Mouse (Mus musculus): ENCODE measurements around the gene Rreb1. TPM values are rescaled to one million over a fixed set of nuclear protein-coding genes. Genes with fewer than 3 reads are reported as not detected.
"Not testable (repeated sequence)": the region's sequence is repeated elsewhere in the genome, so short reads cannot be mapped to it uniquely, and the experiment has no call there.

Gene Rreb1
- polyA plus RNA-seq, 1 experiment from 2014 or later = 6.1 TPM

- Histone ChIP-seq H3K9ac (no peak overlapping the region), H3K9me3 (replicated peaks) (no peaks in the 10 kb centered on the region), H3K27ac (no peak overlapping the region), H3K36me3 (no peaks in the 10 kb centered on the region), H3K4me3 (no peak overlapping the region), H3K4me1 (peaks cover 14% of the 10 kb centered on the region), H3K27me3 (peaks cover 18% of the 10 kb centered on the region; the same call in 1 of the 2 replicates), H3K4me2 (replicated peaks) (no peak overlapping the region)
- WGBS = 76% methylated on average over 8 of the region's 8 CpGs
- no peak for ATAC-seq (ENCODE audit: low FRiP score)
Observed at GRCm38 (mm10) chr13:37833500-37833899, 55.3 kb downstream of the Rreb1 start.

GRCm38 (mm10) chr13:37835296-37835695 is 57.1 kb downstream of the Rreb1 start:
- Histone ChIP-seq H3K27me3 (peaks cover 14% of the 10 kb centered on the region; the same call in 1 of the 2 replicates), H3K36me3 (no peaks in the 10 kb centered on the region), H3K9me3 (replicated peaks) (no peaks in the 10 kb centered on the region), H3K27ac (no peak overlapping the region), H3K4me1 (peaks cover 9% of the 10 kb centered on the region), H3K9ac (no peak overlapping the region), H3K4me2 (replicated peaks) (no peak overlapping the region), H3K4me3 (no peak overlapping the region)
- WGBS = 81% methylated on average over 1 of the region's 1 CpGs
- no peak for ATAC-seq (ENCODE audit: low FRiP score)

GRCm38 (mm10) chr13:37835811-37836210 is 57.6 kb downstream of the Rreb1 start:
- WGBS = 95% methylated on average over 9 of the region's 9 CpGs

GRCm38 (mm10) chr13:37837372-37837771 is 59.2 kb downstream of the Rreb1 start:
- Histone ChIP-seq H3K9ac (no peak overlapping the region), H3K36me3 (no peaks in the 10 kb centered on the region), H3K4me1 (no peaks in the 10 kb centered on the region), H3K27ac (no peak overlapping the region), H3K4me3 (no peak overlapping the region), H3K4me2 (replicated peaks) (no peak overlapping the region), H3K9me3 (replicated peaks) (no peaks in the 10 kb centered on the region), H3K27me3 (peaks cover 4% of the 10 kb centered on the region; the same call in 1 of the 2 replicates)
- 69% methylated on average over 3 of the region's 3 CpGs for WGBS
- no peak for ATAC-seq (ENCODE audit: low FRiP score)

More at GRCm38 (mm10) chr13:37835811-37836210, 57.6 kb downstream of the Rreb1 start:
- H3K36me3 ChIP-seq; H3K4me1 ChIP-seq; H3K27ac ChIP-seq; H3K9me3 ChIP-seq (replicated peaks); H3K4me3 ChIP-seq; ATAC-seq (ENCODE audit: low FRiP score); H3K9ac ChIP-seq; H3K4me2 ChIP-seq (replicated peaks): not testable (repeated sequence)
- peaks cover 13% of the 10 kb centered on the region; the same call in 1 of the 2 replicates for H3K27me3 ChIP-seq

GRCm38 (mm10) chr13:37838260-37839183 is 60.3 kb downstream of the Rreb1 start:
- 92% methylated on average over 18 of the region's 18 CpGs for WGBS
- no peak overlapping the region for H3K4me3 ChIP-seq
- H3K27me3 ChIP-seq = no peaks in the 10 kb centered on the region
- H3K9ac ChIP-seq = no peak overlapping the region
- ATAC-seq (ENCODE audit: low FRiP score) = no peak
- no peaks in the 10 kb centered on the region for H3K4me1 ChIP-seq
- no peak overlapping the region for H3K27ac ChIP-seq
- H3K36me3 ChIP-seq = no peaks in the 10 kb centered on the region
- no peak overlapping the region for H3K4me2 ChIP-seq (replicated peaks)
- H3K9me3 ChIP-seq (replicated peaks) = no peaks in the 10 kb centered on the region

GRCm38 (mm10) chr13:37843241-37843640 is 65.0 kb downstream of the Rreb1 start:
- Histone ChIP-seq H3K27ac (no peak overlapping the region), H3K36me3 (no peaks in the 10 kb centered on the region), H3K9ac (no peak overlapping the region), H3K4me3 (no peak overlapping the region), H3K4me1 (no peaks in the 10 kb centered on the region), H3K27me3 (no peaks in the 10 kb centered on the region), H3K4me2 (replicated peaks) (no peak overlapping the region), H3K9me3 (replicated peaks) (no peaks in the 10 kb centered on the region)
- ATAC-seq (ENCODE audit: low FRiP score) = no peak
- WGBS = 79% methylated on average over 7 of the region's 7 CpGs

GRCm38 (mm10) chr13:37843844-37844243 is 65.6 kb downstream of the Rreb1 start:
- Histone ChIP-seq H3K4me3 (no peak overlapping the region), H3K9me3 (replicated peaks) (no peaks in the 10 kb centered on the region), H3K36me3 (no peaks in the 10 kb centered on the region), H3K4me2 (replicated peaks) (no peak overlapping the region), H3K27me3 (no peaks in the 10 kb centered on the region), H3K9ac (no peak overlapping the region), H3K4me1 (no peaks in the 10 kb centered on the region), H3K27ac (no peak overlapping the region)
- WGBS = 84% methylated on average over 10 of the region's 10 CpGs
- ATAC-seq (ENCODE audit: low FRiP score) = no peak

GRCm38 (mm10) chr13:37845156-37845555 is 67.0 kb downstream of the Rreb1 start:
- H3K9ac ChIP-seq = no peak overlapping the region
- H3K27me3 ChIP-seq = no peaks in the 10 kb centered on the region
- H3K4me2 ChIP-seq (replicated peaks) = no peak overlapping the region
- no peak overlapping the region for H3K27ac ChIP-seq
- WGBS = 71% methylated on average over 3 of the region's 3 CpGs
- no peaks in the 10 kb centered on the region for H3K36me3 ChIP-seq
- no peaks in the 10 kb centered on the region for H3K4me1 ChIP-seq
- H3K9me3 ChIP-seq (replicated peaks) = no peaks in the 10 kb centered on the region
- no peak for ATAC-seq (ENCODE audit: low FRiP score)
- H3K4me3 ChIP-seq = no peak overlapping the region

- Histone ChIP-seq H3K9me3 (replicated peaks) (no peaks in the 10 kb centered on the region), H3K36me3 (no peaks in the 10 kb centered on the region), H3K4me1 (no peaks in the 10 kb centered on the region), H3K27ac (no peak overlapping the region), H3K9ac (no peak overlapping the region), H3K27me3 (no peaks in the 10 kb centered on the region), H3K4me3 (no peak overlapping the region), H3K4me2 (replicated peaks) (no peak overlapping the region)
- ATAC-seq (ENCODE audit: low FRiP score) = no peak
- WGBS = 85% methylated on average over 7 of the region's 7 CpGs
Observed at GRCm38 (mm10) chr13:37845641-37846040, 67.4 kb downstream of the Rreb1 start.

GRCm38 (mm10) chr13:37846507-37846906 is 68.3 kb downstream of the Rreb1 start:
- Histone ChIP-seq H3K9me3 (replicated peaks) (no peaks in the 10 kb centered on the region), H3K36me3 (no peaks in the 10 kb centered on the region), H3K4me2 (replicated peaks) (no peak overlapping the region), H3K27ac (no peak overlapping the region), H3K4me1 (no peaks in the 10 kb centered on the region), H3K27me3 (no peaks in the 10 kb centered on the region), H3K9ac (no peak overlapping the region), H3K4me3 (no peak overlapping the region)
- no peak for ATAC-seq (ENCODE audit: low FRiP score)
- whole genome bisulfite sequencing = 80% methylated on average over 11 of the region's 11 CpGs

GRCm38 (mm10) chr13:37846962-37847570 is 68.9 kb downstream of the Rreb1 start:
- no peak for ATAC-seq (ENCODE audit: low FRiP score)

GRCm38 (mm10) chr13:37847601-37848358 is 69.6 kb downstream of the Rreb1 start:
- no peak overlapping the region for H3K4me3 ChIP-seq
- H3K9me3 ChIP-seq (replicated peaks) = no peaks in the 10 kb centered on the region
- H3K4me1 ChIP-seq = no peaks in the 10 kb centered on the region
- no peak overlapping the region for H3K4me2 ChIP-seq (replicated peaks)
- no peak for ATAC-seq (ENCODE audit: low FRiP score)
- H3K36me3 ChIP-seq = no peaks in the 10 kb centered on the region
- 74% methylated on average over 17 of the region's 17 CpGs for WGBS
- H3K27ac ChIP-seq = no peak overlapping the region
- H3K27me3 ChIP-seq = no peaks in the 10 kb centered on the region
- no peak overlapping the region for H3K9ac ChIP-seq

More at GRCm38 (mm10) chr13:37846962-37847570, 68.9 kb downstream of the Rreb1 start:
- Histone ChIP-seq H3K9ac (no peak overlapping the region), H3K4me2 (replicated peaks) (no peak overlapping the region), H3K27me3 (no peaks in the 10 kb centered on the region), H3K36me3 (no peaks in the 10 kb centered on the region), H3K4me3 (no peak overlapping the region), H3K4me1 (no peaks in the 10 kb centered on the region), H3K27ac (no peak overlapping the region), H3K9me3 (replicated peaks) (no peaks in the 10 kb centered on the region)
- 81% methylated on average over 9 of the region's 9 CpGs for WGBS
